Mouse (Mus musculus) embryonic facial prominence, embryonic 14.5 days (tissue): ENCODE data around the gene F2. TPM values are rescaled to one million over a fixed set of nuclear protein-coding genes. Genes with fewer than 3 reads are reported as not detected.

Experiments
- ATAC-seq: fragments of 200-750 bp; cut with Nextera tagmentation; 2 replicates; pipeline ENCODE4 v1.8.0; 2017; ENCODE audit warnings: low read depth, moderate number of reproducible peaks, moderate TSS enrichment
- DNase-seq: peaks from one replicate; pipeline ENCODE4 v3.0.0-alpha.2; 2015; ENCODE audit warnings: low spot score
- H3K27ac ChIP-seq: fragments of 300-500 bp; sonication (generic); replicated peaks from 2 replicates; pipeline ENCODE4 v1.5.1; 2014; ENCODE audit warnings: low read depth, mild to moderate bottlenecking, low read length, moderate library complexity
- H3K27me3 ChIP-seq: fragments of 300-500 bp; sonication (generic); replicated peaks from 2 replicates; pipeline ENCODE4 v1.6.1; 2014; ENCODE audit warnings: low read length; ENCODE audit not compliant: control insufficient read depth, insufficient read depth
- H3K36me3 ChIP-seq: fragments of 300-500 bp; sonication (generic); 2 replicates; pipeline ENCODE4 v1.6.1; 2014; ENCODE audit warnings: low read length, mixed read lengths; ENCODE audit not compliant: control insufficient read depth, insufficient read depth
- H3K4me1 ChIP-seq: fragments of 300-500 bp; sonication (generic); 2 replicates; pipeline ENCODE4 v1.6.1; 2014; ENCODE audit warnings: antibody characterized with exemption, low read length; ENCODE audit not compliant: control insufficient read depth, insufficient read depth
- H3K4me2 ChIP-seq: fragments of 300-500 bp; sonication (generic); 2 replicates; pipeline ENCODE4 v1.6.1; 2014; ENCODE audit warnings: low read depth, mild to moderate bottlenecking, low read length, moderate library complexity, mixed read lengths
- H3K4me3 ChIP-seq: fragments of 300-500 bp; sonication (generic); 2 replicates; pipeline ENCODE4 v1.5.1; 2014; ENCODE audit warnings: low read depth, mild to moderate bottlenecking, low read length
- H3K9ac ChIP-seq: fragments of 300-500 bp; sonication (generic); 2 replicates; pipeline ENCODE4 v1.6.1; 2014; ENCODE audit warnings: low read depth, mild to moderate bottlenecking, low read length, moderate library complexity, mixed read lengths
- H3K9me3 ChIP-seq: fragments of 300-500 bp; sonication (generic); 2 replicates; pipeline ENCODE4 v1.6.1; 2016; ENCODE audit warnings: low read length; ENCODE audit not compliant: control insufficient read depth
- WGBS: fragments of 180-500 bp; shearing (Covaris S2); extraction: QIAGEN DNeasy Blood & Tissue Kit; methylation state at CpG from one replicate; pipeline ENCODE4 v1.1.7; 2014; 5-methylcytosine and 5-hydroxymethylcytosine counted together
- polyA plus RNA-seq: library from polyadenylated mRNA; unstranded; fragments of >200 nt; fragmentation: Nextera tagmentation; extraction: Ambion mirVana; gene quantifications from 2 replicates; pipeline ENCODE4 v1.2.1, GENCODE M21; 2014

Gene F2
- polyA plus RNA-seq: 2.0 and 2.1 TPM in 2 replicates

- Histone ChIP-seq H3K9ac (no peak within 1 kb of the TSS), H3K4me1 (no peaks in the 10 kb centered on the region), H3K4me3 (no peak within 1 kb of the TSS), H3K36me3 (no peaks in the 10 kb centered on the region), H3K27ac (no peak within 1 kb of the TSS), H3K9me3 (no peaks in the 10 kb centered on the region), H3K4me2 (no peak within 1 kb of the TSS), H3K27me3 (no peaks in the 10 kb centered on the region)
- no peak for DNase-seq
- WGBS: 83% methylated on average over 8 of the region's 8 CpGs
- no peak for ATAC-seq
Observed at GRCm38 (mm10) chr2:91636229-91636628, at the start of gene F2. Gene F2, minus strand, starts transcription at chr2:91636414.

- WGBS: 79% methylated on average over 8 of the region's 8 CpGs
- no peak for ATAC-seq
- H3K9ac ChIP-seq: no peak overlapping the region
- H3K27ac ChIP-seq: no peak overlapping the region
- H3K9me3 ChIP-seq: no peaks in the 10 kb centered on the region
- H3K36me3 ChIP-seq: peaks cover 77% of the 10 kb centered on the region
- H3K27me3 ChIP-seq: no peaks in the 10 kb centered on the region
- no peak for DNase-seq
- no peak overlapping the region for H3K4me3 ChIP-seq
- no peaks in the 10 kb centered on the region for H3K4me1 ChIP-seq
- H3K4me2 ChIP-seq: no peak overlapping the region
Observed at GRCm38 (mm10) chr2:91683919-91684318, 47.7 kb upstream of the F2 start.

GRCm38 (mm10) chr2:91682850-91683249 lies 46.6 kb upstream of the F2 start:
- 53% methylated on average over 4 of the region's 4 CpGs for WGBS
- H3K4me3 ChIP-seq: no peak overlapping the region
- no peak overlapping the region for H3K4me2 ChIP-seq
- ATAC-seq (peak; percentile 63; the same call in 1 of the 2 replicates), DNase-seq (peak; percentile 64)
- H3K9ac ChIP-seq: no peak overlapping the region
- H3K9me3 ChIP-seq: no peaks in the 10 kb centered on the region
- H3K27ac ChIP-seq: no peak overlapping the region
- peaks cover 78% of the 10 kb centered on the region for H3K36me3 ChIP-seq
- no peaks in the 10 kb centered on the region for H3K27me3 ChIP-seq
- no peaks in the 10 kb centered on the region for H3K4me1 ChIP-seq

GRCm38 (mm10) chr2:91676961-91677360 lies 40.7 kb upstream of the F2 start:
- ATAC-seq: no peak
- Histone ChIP-seq H3K27ac (no peak overlapping the region), H3K4me3 (no peak overlapping the region), H3K4me1 (no peaks in the 10 kb centered on the region), H3K36me3 (peaks cover 90% of the 10 kb centered on the region), H3K9me3 (no peaks in the 10 kb centered on the region), H3K4me2 (no peak overlapping the region), H3K9ac (no peak overlapping the region), H3K27me3 (no peaks in the 10 kb centered on the region)
- DNase-seq: no peak

GRCm38 (mm10) chr2:91676420-91676819 lies 40.2 kb upstream of the F2 start:
- Histone ChIP-seq H3K9me3 (no peaks in the 10 kb centered on the region), H3K4me3 (no peak overlapping the region), H3K4me1 (no peaks in the 10 kb centered on the region), H3K36me3 (peaks cover 88% of the 10 kb centered on the region), H3K4me2 (no peak overlapping the region), H3K27me3 (no peaks in the 10 kb centered on the region), H3K9ac (no peak overlapping the region), H3K27ac (no peak overlapping the region)
- ATAC-seq (no peak), DNase-seq (no peak)
- 70% methylated on average over 2 of the region's 2 CpGs for WGBS

- no peak overlapping the region for H3K9ac ChIP-seq
- no peak overlapping the region for H3K27ac ChIP-seq
- DNase-seq (no peak), ATAC-seq (no peak)
- 86% methylated on average over 5 of the region's 5 CpGs for WGBS
- H3K36me3 ChIP-seq: peaks cover 88% of the 10 kb centered on the region
- no peaks in the 10 kb centered on the region for H3K27me3 ChIP-seq
- no peak overlapping the region for H3K4me3 ChIP-seq
- H3K4me1 ChIP-seq: no peaks in the 10 kb centered on the region
- no peak overlapping the region for H3K4me2 ChIP-seq
- H3K9me3 ChIP-seq: no peaks in the 10 kb centered on the region
Observed at GRCm38 (mm10) chr2:91674895-91675294, 38.7 kb upstream of the F2 start.

- no peaks in the 10 kb centered on the region for H3K27me3 ChIP-seq
- H3K9me3 ChIP-seq: no peaks in the 10 kb centered on the region
- 93% methylated on average over 2 of the region's 2 CpGs for WGBS
- H3K27ac ChIP-seq: no peak overlapping the region
- H3K4me2 ChIP-seq: no peak overlapping the region
- ATAC-seq (no peak), DNase-seq (no peak)
- H3K4me1 ChIP-seq: no peaks in the 10 kb centered on the region
- peaks cover 89% of the 10 kb centered on the region for H3K36me3 ChIP-seq
- H3K4me3 ChIP-seq: no peak overlapping the region
- H3K9ac ChIP-seq: no peak overlapping the region
Observed at GRCm38 (mm10) chr2:91673587-91673986, 37.4 kb upstream of the F2 start.

GRCm38 (mm10) chr2:91670038-91670437 lies 33.8 kb upstream of the F2 start:
- peaks cover 84% of the 10 kb centered on the region for H3K36me3 ChIP-seq
- no peak for ATAC-seq

GRCm38 (mm10) chr2:91669326-91669725 lies 33.1 kb upstream of the F2 start:
- Histone ChIP-seq H3K4me3 (no peak overlapping the region), H3K36me3 (peaks cover 84% of the 10 kb centered on the region), H3K27ac (no peak overlapping the region), H3K4me2 (no peak overlapping the region), H3K27me3 (no peaks in the 10 kb centered on the region), H3K9ac (no peak overlapping the region), H3K4me1 (no peaks in the 10 kb centered on the region), H3K9me3 (no peaks in the 10 kb centered on the region)
- ATAC-seq (no peak), DNase-seq (no peak)
- 89% methylated on average over 6 of the region's 8 CpGs for WGBS

More at GRCm38 (mm10) chr2:91670038-91670437, 33.8 kb upstream of the F2 start:
- H3K4me1 ChIP-seq: no peaks in the 10 kb centered on the region
- H3K9me3 ChIP-seq: no peaks in the 10 kb centered on the region
- H3K4me2 ChIP-seq: no peak overlapping the region
- 89% methylated on average over 6 of the region's 6 CpGs for WGBS
- no peak for DNase-seq
- H3K27ac ChIP-seq: no peak overlapping the region
- no peak overlapping the region for H3K9ac ChIP-seq
- no peaks in the 10 kb centered on the region for H3K27me3 ChIP-seq
- H3K4me3 ChIP-seq: no peak overlapping the region
